Comparison of ENCODE assay signal across 14 mouse cellular contexts in genomic region chr15:78763210-78763609, GRCm38 (mm10). TPM values are rescaled to one million over a fixed set of nuclear protein-coding genes. Genes with fewer than 3 reads are reported as not detected.
DNase-seq lines count a peak whose midpoint lies in the region; ATAC-seq and TF ChIP-seq lines count a peak whose summit lies in the region.
"Had no signal": no experiment of that assay in that cellular context is flagged by ENCODE, and none has a peak within 500 bp of the region (broad histone marks: within the 10 kb centered on the region; RNA-seq: fewer than 3 reads in every experiment).

No protein-coding gene starts in this region.

- no peaks in the 10 kb centered on the region for H3K27me3 ChIP-seq in midbrain, embryonic 12.5 days
- no peaks in the 10 kb centered on the region for H3K27me3 ChIP-seq in midbrain, embryonic 10.5 days (ENCODE audit: low read depth, poor library complexity, severe bottlenecking)
- H3K27me3 ChIP-seq in forebrain, embryonic 13.5 days, result no peaks in the 10 kb centered on the region
- no peaks in the 10 kb centered on the region for H3K27me3 ChIP-seq in hindbrain, embryonic 15.5 days
- H3K27me3 ChIP-seq in cerebellum, adult 2 months (ENCODE audit: control insufficient read depth, insufficient read depth, low read length), result no peaks in the 10 kb centered on the region

- no peak for TF ChIP-seq CTCF in cerebellum, adult 2 months (IDR thresholded peaks at IDR 0.05; ENCODE audit: borderline replicate concordance, insufficient read depth, low read depth, low read length)

- no peak for DNase-seq in midbrain, embryonic 10.5 days (ENCODE audit: low spot score)
- peak; percentile 52 for DNase-seq in retina, postnatal 7 days (ENCODE audit: low read depth, low spot score)
- DNase-seq in right cerebral cortex, adult 18-20 months, result no peak
- no peak for DNase-seq in cerebellum, adult 2 months
- DNase-seq: cerebellum, adult 11 months; lung, embryonic 14.5 days; right cerebral cortex, postnatal 14 days; thymus, adult 18-20 months had no signal

- no peak overlapping the region for H3K9ac ChIP-seq in midbrain, embryonic 12.5 days (replicated peaks)
- H3K9ac ChIP-seq in forebrain, embryonic 13.5 days, result no peak overlapping the region
- H3K9ac ChIP-seq in hindbrain, embryonic 15.5 days, result no peak overlapping the region
- H3K9ac ChIP-seq: heart, embryonic 15.5 days; lung, embryonic 14.5 days had no signal

- no peak for TF ChIP-seq POLR2A in cerebellum, adult 2 months (IDR thresholded peaks at IDR 0.05; ENCODE audit: borderline replicate concordance, insufficient read depth, low read length)

- no peak overlapping the region for H3K4me3 ChIP-seq in midbrain, embryonic 12.5 days
- no peak overlapping the region for H3K4me3 ChIP-seq in midbrain, embryonic 10.5 days
- H3K4me3 ChIP-seq in forebrain, embryonic 13.5 days, result no peak overlapping the region
- no peak overlapping the region for H3K4me3 ChIP-seq in hindbrain, embryonic 15.5 days
- H3K4me3 ChIP-seq in cerebellum, adult 2 months (replicated peaks; ENCODE audit: insufficient read depth, low read depth, low read length), result no peak overlapping the region
- H3K4me3 ChIP-seq: heart, embryonic 15.5 days had no signal

- peak overlapping the region; percentile 64 for H3K27ac ChIP-seq in midbrain, embryonic 12.5 days (replicated peaks)
- H3K27ac ChIP-seq in midbrain, embryonic 10.5 days (replicated peaks), result no peak overlapping the region; the same call in 1 of the 2 replicates
- H3K27ac ChIP-seq in forebrain, embryonic 13.5 days, result peak overlapping the region; percentile 88
- 0 out of 2 replicates have a peak overlapping the region, but pooled peaks have one; percentile 11 for H3K27ac ChIP-seq in hindbrain, embryonic 15.5 days (replicated peaks)
- no peak overlapping the region for H3K27ac ChIP-seq in cerebellum, adult 2 months (ENCODE audit: insufficient read depth, low read length)
- H3K27ac ChIP-seq: heart, embryonic 15.5 days; kidney, postnatal 0 days had no signal

- ATAC-seq in midbrain, embryonic 12.5 days (ENCODE audit: low FRiP score, low read depth), result peak; percentile 38; the same call in 1 of the 2 replicates
- peak; percentile 71; the same call in 1 of the 2 replicates for ATAC-seq in forebrain, embryonic 13.5 days
- ATAC-seq in hindbrain, embryonic 15.5 days (ENCODE audit: low FRiP score, low read depth), result no peak

- no peaks in the 10 kb centered on the region for H3K9me3 ChIP-seq in midbrain, embryonic 12.5 days
- H3K9me3 ChIP-seq in midbrain, embryonic 10.5 days (replicated peaks), result no peaks in the 10 kb centered on the region
- H3K9me3 ChIP-seq in forebrain, embryonic 13.5 days (replicated peaks), result no peaks in the 10 kb centered on the region
- H3K9me3 ChIP-seq in hindbrain, embryonic 15.5 days, result no peaks in the 10 kb centered on the region
- H3K9me3 ChIP-seq: heart, embryonic 15.5 days had no signal

- peaks cover 81% of the 10 kb centered on the region for H3K36me3 ChIP-seq in midbrain, embryonic 12.5 days
- H3K36me3 ChIP-seq in midbrain, embryonic 10.5 days, result peaks cover 99% of the 10 kb centered on the region
- H3K36me3 ChIP-seq in forebrain, embryonic 13.5 days (ENCODE audit: poor library complexity, severe bottlenecking), result peaks cover 78% of the 10 kb centered on the region
- H3K36me3 ChIP-seq in hindbrain, embryonic 15.5 days, result no peaks in the 10 kb centered on the region
- H3K36me3 ChIP-seq: heart, embryonic 15.5 days had no signal

- no peak overlapping the region for H3K4me2 ChIP-seq in midbrain, embryonic 12.5 days (replicated peaks)
- peak overlapping the region; percentile 12; the same call in 1 of the 2 replicates for H3K4me2 ChIP-seq in forebrain, embryonic 13.5 days
- H3K4me2 ChIP-seq in hindbrain, embryonic 15.5 days, result no peak overlapping the region
- H3K4me2 ChIP-seq: heart, embryonic 15.5 days; lung, embryonic 14.5 days had no signal

- peaks cover 29% of the 10 kb centered on the region for H3K4me1 ChIP-seq in midbrain, embryonic 12.5 days
- peaks cover 39% of the 10 kb centered on the region for H3K4me1 ChIP-seq in midbrain, embryonic 10.5 days
- peaks cover 37% of the 10 kb centered on the region for H3K4me1 ChIP-seq in forebrain, embryonic 13.5 days
- peaks cover 9% of the 10 kb centered on the region; the same call in 1 of the 2 replicates for H3K4me1 ChIP-seq in hindbrain, embryonic 15.5 days (replicated peaks)
- H3K4me1 ChIP-seq in cerebellum, adult 2 months (ENCODE audit: control insufficient read depth, insufficient read depth, low read length), result no peaks in the 10 kb centered on the region

- WGBS in midbrain, embryonic 12.5 days, result 37% methylated on average over 8 of the region's 10 CpGs
- WGBS in midbrain, embryonic 10.5 days, result 53% methylated on average over 10 of the region's 10 CpGs
- WGBS in forebrain, embryonic 13.5 days, result 11% methylated on average over 9 of the region's 10 CpGs
- 15% methylated on average over 9 of the region's 10 CpGs for WGBS in hindbrain, embryonic 15.5 days
- WGBS in cerebellum, adult 2 months, result 26% methylated on average over 9 of the region's 10 CpGs

RNA-seq across cellular contexts. Expression of gene Mfng, which starts 10.1 kb away (rescaled TPM):
- 119 and 137 TPM in 2 replicates for polyA plus RNA-seq in midbrain, embryonic 12.5 days (2016; fragmentation: Nextera tagmentation; extraction: Ambion mirVana)
- polyA plus RNA-seq in midbrain, embryonic 10.5 days (2016; fragmentation: Nextera tagmentation; extraction: Ambion mirVana), result 81.5 and 121 TPM in 2 replicates
- 136 and 138 TPM in 2 replicates for polyA plus RNA-seq in forebrain, embryonic 13.5 days (2015; fragmentation: Nextera tagmentation; extraction: Ambion mirVana)
- polyA plus RNA-seq in hindbrain, embryonic 15.5 days (2015; fragmentation: Nextera tagmentation; extraction: Ambion mirVana), result 21.5 and 42.1 TPM in 2 replicates
- 3.8 and 4.4 TPM in 2 replicates for polyA plus RNA-seq in cerebellum, adult 2 months (2012; rRNA removed)

RNA-seq across cellular contexts. Expression of gene Card10, which starts 39.6 kb away (rescaled TPM):
- 2.3 and 2.6 TPM in 2 replicates for polyA plus RNA-seq in midbrain, embryonic 12.5 days (2016; fragmentation: Nextera tagmentation; extraction: Ambion mirVana)
- 2.6 TPM in 2 replicates for polyA plus RNA-seq in midbrain, embryonic 10.5 days (2016; fragmentation: Nextera tagmentation; extraction: Ambion mirVana)
- polyA plus RNA-seq in forebrain, embryonic 13.5 days (2015; fragmentation: Nextera tagmentation; extraction: Ambion mirVana), result 0.92 and 0.93 TPM in 2 replicates
- 2.4 and 2.6 TPM in 2 replicates for polyA plus RNA-seq in hindbrain, embryonic 15.5 days (2015; fragmentation: Nextera tagmentation; extraction: Ambion mirVana)
- 7.1 and 8.2 TPM in 2 replicates for polyA plus RNA-seq in cerebellum, adult 2 months (2012; rRNA removed)

RNA-seq across cellular contexts. Expression of gene Elfn2, which starts 44.6 kb away (rescaled TPM):
- 0.88 and 2.2 TPM in 2 replicates for polyA plus RNA-seq in midbrain, embryonic 12.5 days (2016; fragmentation: Nextera tagmentation; extraction: Ambion mirVana)
- polyA plus RNA-seq in midbrain, embryonic 10.5 days (2016; fragmentation: Nextera tagmentation; extraction: Ambion mirVana), result 0.23 and 0.26 TPM in 2 replicates
- 1.7 and 1.8 TPM in 2 replicates for polyA plus RNA-seq in forebrain, embryonic 13.5 days (2015; fragmentation: Nextera tagmentation; extraction: Ambion mirVana)
- 10.6 and 11.7 TPM in 2 replicates for polyA plus RNA-seq in hindbrain, embryonic 15.5 days (2015; fragmentation: Nextera tagmentation; extraction: Ambion mirVana)
- 18.0 and 20.6 TPM in 2 replicates for polyA plus RNA-seq in cerebellum, adult 2 months (2012; rRNA removed)
- polyA plus RNA-seq: liver, adult 2 months had no signal

Comparison
In these comparisons a context has a peak if more than half of its experiments do, and no peak if none do; other contexts are left out.
1. H3K27ac ChIP-seq: peak in midbrain, embryonic 12.5 days (single experiment), forebrain, embryonic 13.5 days (single experiment) and hindbrain, embryonic 15.5 days (single experiment); none in midbrain, embryonic 10.5 days (single experiment) and cerebellum, adult 2 months (single experiment).